9 mouse cellular contexts compared by ENCODE assay signal in genomic region chr7:110781231-110781711, GRCm38 (mm10). TPM values are rescaled to one million over a fixed set of nuclear protein-coding genes. Genes with fewer than 3 reads are reported as not detected.
DNase-seq lines count a peak whose midpoint lies in the region; TF ChIP-seq lines count a peak whose summit lies in the region.
"Had no signal": no experiment of that assay in that cellular context is flagged by ENCODE, and none has a peak within 500 bp of the region (broad histone marks: within the 10 kb centered on the region; RNA-seq: fewer than 3 reads in every experiment).

No protein-coding gene starts in this region.

- no peak for TF ChIP-seq POLR2A in lung, adult 2 months (IDR thresholded peaks at IDR 0.05; ENCODE audit: borderline replicate concordance, extremely low read depth, low read depth, low read length)

- intact Hi-C loops in left cerebral cortex, postnatal 10 days (cut with DNase I) = no loop called here

- WGBS in lung, adult 2 months = 56% methylated on average over 2 of the region's 2 CpGs

- DNase-seq in cerebellum, adult 18-20 months = peak; percentile 27 to 50
- DNase-seq in cerebellum, adult 8-10 months = no peak
- peak; percentile 44 for DNase-seq in lung, postnatal 14 days
- no peak for DNase-seq in lung, adult 2 months
- peak; percentile 55 to 65 for DNase-seq in left cerebral cortex, postnatal 10 days (ENCODE audit: extremely low spot score in 1 of 2, low spot score in 2 of 2)
- peak; percentile 63 for DNase-seq in right cerebral cortex, postnatal 25 days
- no peak for DNase-seq in testis, postnatal 14 days (ENCODE audit: low spot score)
- DNase-seq in heart, adult 8-10 months (ENCODE audit: low spot score) = no peak

- TF ChIP-seq CTCF in lung, adult 2 months (IDR thresholded peaks at IDR 0.05; ENCODE audit: insufficient read depth, low read length) = no peak

- H3K4me1 ChIP-seq in lung, adult 2 months (ENCODE audit: control insufficient read depth, insufficient read depth, low read length) = peaks cover 14% of the 10 kb centered on the region

- no peak overlapping the region for H3K4me3 ChIP-seq in lung, adult 2 months (replicated peaks; ENCODE audit: extremely low read depth, low read depth, low read length)
- H3K4me3 ChIP-seq: lung, embryonic 15.5 days had no signal

RNA-seq across cellular contexts. Expression of gene Ampd3, which starts 13.3 kb away (rescaled TPM):
- 21.8 and 23.5 TPM in 2 replicates for polyA plus RNA-seq in lung, adult 2 months (2012; rRNA removed)
- 10 to 100 TPM; 23.4 to 28.3 TPM for total RNA-seq in left cerebral cortex, postnatal 10 days (2021)
- total RNA-seq in heart, adult 8-10 months (2022) = 10 to 100 TPM; 28.4 to 42.8 (median 34.3) TPM

Comparison
In these comparisons a context has a peak if more than half of its experiments do, and no peak if none do; other contexts are left out.
1. DNase-seq: peak in cerebellum, adult 18-20 months (2 of 2), lung, postnatal 14 days (single experiment), left cerebral cortex, postnatal 10 days (2 of 2) and right cerebral cortex, postnatal 25 days (single experiment); none in cerebellum, adult 8-10 months (single experiment), lung, adult 2 months (single experiment), testis, postnatal 14 days (single experiment) and heart, adult 8-10 months (single experiment).